Mouse (Mus musculus) cerebellum, postnatal 10 days (tissue): ENCODE results near the gene Pnlip.

Source experiments
- DNase-seq, 2 experiments: peaks; one replicate each; pipeline ENCODE4 v3.0.0; 2021; ENCODE audit warnings: mixed read lengths in 2 of 2

The Pnlip gene

GRCm38 (mm10) chr19:58652198-58652597, at the start of gene Pnlip:
TSS of gene Pnlip (plus strand) at chr19:58652498.
- DNase-seq, result no peak

GRCm38 (mm10) chr19:58609716-58610115, 42.6 kb upstream of the Pnlip start:
- no peak for DNase-seq

GRCm38 (mm10) chr19:58612745-58613144, 39.6 kb upstream of the Pnlip start:
- no peak for DNase-seq

DNA sequence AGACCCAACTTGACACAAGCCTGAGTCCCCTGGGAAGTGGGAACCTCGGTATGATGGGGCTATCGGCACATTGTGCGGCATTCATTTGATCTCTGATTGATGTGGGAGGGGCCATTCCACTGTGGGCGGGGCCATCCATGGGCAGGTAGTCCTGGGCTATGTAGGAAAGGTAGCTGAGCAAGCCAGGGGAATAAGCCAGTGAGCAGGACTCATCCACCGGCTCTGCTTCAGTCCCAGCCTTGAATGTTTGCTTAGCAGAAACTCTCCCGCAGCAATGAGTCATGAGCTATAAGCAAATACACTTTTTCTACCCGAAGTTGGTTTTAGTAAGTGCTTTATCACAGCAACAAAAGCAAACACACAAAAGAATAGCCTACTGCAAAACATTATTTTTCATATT, 35.7 kb upstream of the Pnlip start:
- DNase-seq, result no peak

- no peak for DNase-seq
Observed at GRCm38 (mm10) chr19:58620661-58621060, 31.6 kb upstream of the Pnlip start.

GRCm38 (mm10) chr19:58621646-58622045, 30.7 kb upstream of the Pnlip start:
- DNase-seq, result no peak

DNA sequence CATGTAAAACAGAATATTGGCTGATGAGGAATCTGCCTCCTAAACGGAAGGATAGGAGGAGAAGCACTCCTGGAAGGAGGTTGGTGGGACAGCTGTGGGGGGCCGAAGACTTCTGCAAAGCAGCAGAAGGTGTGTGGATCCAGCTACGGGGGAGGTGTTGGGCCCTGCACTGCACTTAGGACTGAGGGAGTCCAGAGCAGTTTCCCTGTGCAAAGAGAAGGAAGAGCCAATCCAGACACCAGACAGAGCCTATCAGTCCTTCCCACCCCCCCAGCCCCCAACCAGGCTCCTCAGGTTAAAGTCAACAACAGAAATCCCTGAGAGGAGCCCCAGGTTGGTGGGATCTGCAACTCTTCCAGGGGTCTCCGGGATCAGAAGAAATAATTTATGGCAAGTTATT, 27.5 kb upstream of the Pnlip start:
- no peak for DNase-seq

GRCm38 (mm10) chr19:58625254-58625947, 26.9 kb upstream of the Pnlip start:
- DNase-seq, result no peak

DNA sequence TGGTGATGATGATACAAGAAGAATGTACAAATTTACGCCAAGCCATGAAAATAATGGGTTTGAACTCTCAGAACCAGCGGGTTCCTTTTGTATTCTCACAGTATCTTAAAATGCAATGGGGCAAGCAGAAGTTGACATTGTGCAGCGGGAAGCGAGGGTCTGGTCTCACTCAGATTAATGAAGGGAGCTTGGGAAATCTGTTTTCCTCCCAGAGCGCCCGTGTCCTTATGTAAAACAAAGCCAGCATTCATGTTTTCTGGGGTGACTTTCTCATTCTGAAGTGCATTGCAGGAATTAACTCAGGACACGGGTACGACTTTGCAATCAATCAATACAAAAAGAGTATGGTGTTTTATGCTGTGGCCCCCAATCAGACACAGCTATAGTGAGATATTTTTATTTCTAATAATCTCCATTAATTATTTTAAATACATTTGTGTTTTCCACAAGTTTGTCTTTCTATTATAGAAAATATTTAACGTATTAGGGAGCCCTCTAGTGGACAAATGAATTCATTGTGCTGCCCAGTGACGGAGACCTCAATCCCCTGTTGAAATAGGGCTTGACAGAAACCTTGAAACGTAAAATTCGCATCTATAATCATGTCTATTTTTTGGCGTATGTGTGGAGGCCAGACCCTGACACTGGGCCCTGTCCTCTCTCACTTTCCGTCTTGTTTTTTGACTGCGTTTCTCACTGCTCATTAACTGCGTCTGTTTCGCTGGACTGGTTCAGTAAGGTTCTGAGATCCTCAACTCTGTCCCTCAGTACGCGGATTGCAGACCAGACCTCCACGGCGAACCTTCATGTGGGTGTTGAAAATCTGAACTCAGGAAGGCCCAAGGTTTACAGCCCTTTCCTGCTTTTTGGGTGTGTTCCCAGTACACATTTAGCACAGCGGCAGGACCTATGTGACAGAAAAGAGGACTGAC, 24.6 kb upstream of the Pnlip start:
- peak; percentile 26 to 66 for DNase-seq

GRCm38 (mm10) chr19:58629351-58629773, 22.9 kb upstream of the Pnlip start:
- DNase-seq, result no peak

- DNase-seq, result peak in 1 of 2 experiments; percentile 10
Observed at GRCm38 (mm10) chr19:58650036-58650435, 2.3 kb upstream of the Pnlip start.

GRCm38 (mm10) chr19:58662098-58662497, 9.8 kb downstream of the Pnlip start:
- peak; percentile 31 to 36 for DNase-seq

GRCm38 (mm10) chr19:58663317-58663716, 11.0 kb downstream of the Pnlip start:
- DNase-seq, result no peak

DNA sequence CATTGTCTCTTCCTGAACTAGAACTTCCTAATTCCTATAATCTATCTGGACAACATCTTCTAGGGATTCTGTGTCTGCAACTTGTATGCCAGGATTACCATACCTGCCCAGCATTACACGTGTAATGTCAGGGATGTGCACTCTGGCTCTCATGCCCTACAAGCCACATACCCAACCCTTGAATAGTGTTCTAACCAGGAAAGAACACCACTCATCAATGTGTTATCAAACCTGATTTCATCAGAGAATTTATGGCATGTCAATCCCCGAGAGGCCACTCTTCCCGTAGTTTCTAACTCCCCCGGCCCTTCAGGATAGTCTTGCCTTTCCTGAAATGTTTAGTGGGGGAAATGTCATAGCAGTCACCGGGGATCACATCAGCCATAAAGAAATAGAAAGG, 12.6 kb downstream of the Pnlip start:
- no peak for DNase-seq

GRCm38 (mm10) chr19:58674644-58675043, 22.3 kb downstream of the Pnlip start:
- peak; percentile 51 to 52 for DNase-seq

- DNase-seq, result no peak
Observed at GRCm38 (mm10) chr19:58677117-58677516, 24.8 kb downstream of the Pnlip start.

- no peak for DNase-seq
Observed at GRCm38 (mm10) chr19:58688933-58689332, 36.6 kb downstream of the Pnlip start.

- DNase-seq, result no peak
Observed at GRCm38 (mm10) chr19:58695314-58695713, 43.0 kb downstream of the Pnlip start.

DNA sequence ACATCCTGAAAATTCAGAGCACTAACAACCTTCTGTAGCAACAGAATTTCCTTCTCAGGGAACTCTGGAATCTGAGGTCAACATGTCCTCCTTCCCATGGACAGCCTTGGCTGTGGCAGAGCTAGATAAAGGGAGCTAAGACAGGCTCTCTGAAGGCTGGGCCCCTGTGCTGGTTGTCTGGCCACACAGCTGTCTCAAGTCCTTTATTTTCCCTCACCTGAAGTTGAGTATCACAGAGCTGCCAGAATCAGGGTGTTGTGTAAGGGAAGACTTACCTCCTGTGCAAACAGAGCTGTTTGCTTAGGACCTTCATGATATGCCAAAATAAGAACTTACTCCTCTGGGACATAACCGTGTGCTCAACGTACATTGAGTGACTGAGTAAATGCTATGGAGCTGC, 43.9 kb downstream of the Pnlip start:
- no peak for DNase-seq

DNA sequence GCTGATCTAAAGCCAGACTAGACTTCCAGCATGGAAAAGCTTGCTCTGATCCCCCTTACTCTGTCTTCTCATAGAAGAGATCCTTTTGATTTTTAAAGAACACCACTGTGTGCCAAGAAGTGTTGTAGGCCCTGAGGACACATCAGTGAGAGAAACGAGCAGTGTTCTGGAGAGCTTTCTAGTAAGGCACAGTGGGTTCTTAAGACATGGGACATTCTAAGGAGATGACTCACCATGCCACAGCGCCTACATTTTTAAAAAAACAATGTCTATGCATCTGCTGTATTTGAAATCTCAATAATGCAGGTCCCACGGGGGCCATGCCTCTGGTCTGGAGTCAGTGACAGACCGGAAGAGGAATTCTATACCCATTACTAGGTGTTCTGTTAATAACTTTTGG, 52.3 kb downstream of the Pnlip start:
- no peak for DNase-seq

DNA sequence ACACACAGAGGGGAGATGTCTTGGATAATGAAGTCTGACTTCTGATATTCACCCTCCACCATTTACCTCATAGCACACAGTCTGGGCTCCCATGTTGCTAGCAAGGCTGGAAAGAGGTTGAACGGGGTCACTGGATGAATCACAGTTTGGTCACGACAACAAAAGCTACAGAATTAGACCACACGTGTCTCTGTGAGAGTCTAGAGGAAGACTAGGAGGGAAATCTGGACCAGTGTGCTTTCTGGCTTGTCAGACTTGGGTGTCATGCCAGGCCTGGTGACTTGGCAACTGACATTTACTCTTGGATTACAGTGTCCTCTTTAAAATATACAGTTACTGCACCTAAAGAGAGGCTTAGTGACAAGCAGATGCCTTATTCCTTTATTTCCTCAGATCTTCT, 56.3 kb downstream of the Pnlip start:
- no peak for DNase-seq

GRCm38 (mm10) chr19:58717925-58718324, 65.6 kb downstream of the Pnlip start:
- no peak for DNase-seq

DNA sequence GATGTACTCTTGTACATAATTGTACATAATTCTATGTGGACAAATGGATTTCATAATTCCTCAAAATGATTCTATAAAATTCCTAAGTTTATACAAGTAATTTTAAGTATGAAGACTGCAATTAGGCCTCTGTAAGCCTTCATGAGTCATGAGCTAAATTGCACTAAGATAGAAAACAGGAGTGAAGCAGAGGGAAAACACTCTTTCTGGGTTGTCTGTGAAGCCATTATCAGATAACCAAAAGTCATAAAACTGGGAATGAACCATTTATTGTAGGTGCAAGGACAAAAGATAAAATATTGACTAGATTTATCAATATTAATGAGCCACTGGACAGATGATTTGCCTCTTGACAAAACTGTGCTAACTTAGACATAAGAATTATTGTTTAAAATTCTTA, 68.1 kb downstream of the Pnlip start:
- DNase-seq, result no peak

GRCm38 (mm10) chr19:58726551-58726950, 74.3 kb downstream of the Pnlip start:
- DNase-seq, result no peak
